Mouse (Mus musculus): ENCODE measurements around the gene Rai14. TPM values are rescaled to one million over a fixed set of nuclear protein-coding genes. Genes with fewer than 3 reads are reported as not detected.

Rai14 gene
- total RNA-seq, 2 experiments from 2014 or later = 10.4 to 11.4 TPM

GRCm38 (mm10) chr15:10632581-10632980, 81.8 kb downstream of the Rai14 start:
- intact Hi-C loops (cut with DNase I) = no loop called here
- DNase-seq (ENCODE audit: low spot score in 2 of 2) = no peak

GRCm38 (mm10) chr15:10632060-10632459, 82.4 kb downstream of the Rai14 start:
- intact Hi-C loops (cut with DNase I) = no loop called here
- DNase-seq (ENCODE audit: low spot score in 2 of 2) = no peak

GRCm38 (mm10) chr15:10631541-10631940, 82.9 kb downstream of the Rai14 start:
- DNase-seq (ENCODE audit: low spot score in 2 of 2) = no peak
- intact Hi-C loops (cut with DNase I) = no loop called here

GRCm38 (mm10) chr15:10628980-10629346, 85.5 kb downstream of the Rai14 start:
- intact Hi-C loops (cut with DNase I) = no loop called here
- no peak for DNase-seq (ENCODE audit: low spot score in 2 of 2)

GRCm38 (mm10) chr15:10628131-10628979, 86.1 kb downstream of the Rai14 start:
- intact Hi-C loops (cut with DNase I) = no loop called here
- no peak for DNase-seq (ENCODE audit: low spot score in 2 of 2)

- DNase-seq (ENCODE audit: low spot score in 2 of 2) = no peak
- intact Hi-C loops (cut with DNase I) = no loop called here
Measured at GRCm38 (mm10) chr15:10623571-10624227, 90.7 kb downstream of the Rai14 start.

- intact Hi-C loops (cut with DNase I) = no loop called here
- peak; percentile 8 to 17 for DNase-seq (ENCODE audit: low spot score in 2 of 2)
Measured at GRCm38 (mm10) chr15:10621194-10621593, 93.2 kb downstream of the Rai14 start.

- intact Hi-C loops (cut with DNase I) = no loop called here
- no peak for DNase-seq (ENCODE audit: low spot score in 2 of 2)
Measured at GRCm38 (mm10) chr15:10619678-10620077, 94.7 kb downstream of the Rai14 start.

- intact Hi-C loops (cut with DNase I) = no loop called here
- DNase-seq (ENCODE audit: low spot score in 2 of 2) = no peak
Measured at GRCm38 (mm10) chr15:10618276-10618675, 96.1 kb downstream of the Rai14 start.

- no peak for DNase-seq (ENCODE audit: low spot score in 2 of 2)
- intact Hi-C loops (cut with DNase I) = no loop called here
Measured at GRCm38 (mm10) chr15:10616001-10616400, 98.4 kb downstream of the Rai14 start.

- no peak for DNase-seq (ENCODE audit: low spot score in 2 of 2)
- intact Hi-C loops (cut with DNase I) = no loop called here
Measured at GRCm38 (mm10) chr15:10611040-10611439, 103.4 kb downstream of the Rai14 start.

- intact Hi-C loops (cut with DNase I) = no loop called here
- DNase-seq (ENCODE audit: low spot score in 2 of 2) = no peak
Measured at GRCm38 (mm10) chr15:10609107-10609506, 105.3 kb downstream of the Rai14 start.

- intact Hi-C loops (cut with DNase I) = no loop called here
- DNase-seq (ENCODE audit: low spot score in 2 of 2) = no peak
Measured at GRCm38 (mm10) chr15:10608508-10609098, 105.8 kb downstream of the Rai14 start.

GRCm38 (mm10) chr15:10599413-10599812, 115.0 kb downstream of the Rai14 start:
- intact Hi-C loops (cut with DNase I) = no loop called here
- peak in 1 of 2 experiments; percentile 22 for DNase-seq (ENCODE audit: low spot score in 2 of 2)

- no peak for DNase-seq (ENCODE audit: low spot score in 2 of 2)
- intact Hi-C loops (cut with DNase I) = no loop called here
Measured at GRCm38 (mm10) chr15:10598259-10599225, 115.9 kb downstream of the Rai14 start.

- no peak for DNase-seq (ENCODE audit: low spot score in 2 of 2)
Measured at GRCm38 (mm10) chr15:10596871-10597270, 117.6 kb downstream of the Rai14 start.

GRCm38 (mm10) chr15:10595408-10595807, 119.0 kb downstream of the Rai14 start:
- no peak for DNase-seq (ENCODE audit: low spot score in 2 of 2)
- intact Hi-C loops (cut with DNase I) = no loop called here

More at GRCm38 (mm10) chr15:10596871-10597270, 117.6 kb downstream of the Rai14 start:
- intact Hi-C loops (cut with DNase I) = no loop called here

GRCm38 (mm10) chr15:10594910-10595309, 119.5 kb downstream of the Rai14 start:
- intact Hi-C loops (cut with DNase I) = no loop called here
- no peak for DNase-seq (ENCODE audit: low spot score in 2 of 2)

GRCm38 (mm10) chr15:10593094-10593493, 121.3 kb downstream of the Rai14 start:
- intact Hi-C loops (cut with DNase I) = no loop called here
- DNase-seq (ENCODE audit: low spot score in 2 of 2) = no peak

Measured in left cerebral cortex, postnatal 14 days (tissue).